In the genomic region with DNA sequence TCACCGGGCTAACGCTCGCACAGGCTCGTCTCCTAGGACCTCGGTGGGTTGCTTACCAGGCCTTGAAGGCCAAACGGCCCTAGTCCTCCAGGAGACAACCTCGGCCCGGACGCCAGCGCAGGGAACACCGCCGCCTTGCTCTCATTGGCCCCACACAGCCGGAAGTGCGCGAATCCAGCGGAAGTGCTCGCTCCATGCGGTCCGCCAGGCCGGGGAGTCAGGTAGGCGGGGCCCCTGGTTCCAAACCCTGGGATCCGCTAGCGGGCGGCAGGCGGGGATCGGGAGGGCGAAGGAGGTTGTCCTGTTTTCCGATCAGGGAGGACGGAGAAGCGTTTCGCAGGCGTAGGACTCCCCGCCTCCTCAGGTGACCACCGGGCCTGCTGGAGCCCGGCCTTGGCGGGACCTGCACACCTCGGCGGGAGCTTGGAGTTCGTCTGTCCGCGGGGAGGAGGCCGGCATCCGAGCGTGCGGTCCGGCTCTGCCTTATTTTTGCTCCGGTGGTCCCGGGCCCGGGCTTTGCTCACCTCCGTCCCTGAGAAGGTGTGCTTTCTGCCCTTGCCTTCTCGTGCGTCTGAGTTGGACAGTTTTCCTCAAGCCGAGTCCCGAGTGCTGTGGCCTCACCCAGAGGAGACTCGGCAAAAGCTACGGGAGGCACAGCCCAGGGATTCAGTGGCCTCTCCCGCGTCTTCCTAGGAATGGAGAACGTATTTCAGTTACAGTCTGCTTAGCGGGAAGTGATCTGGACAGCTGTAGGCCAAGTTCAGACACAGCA, we compare ENCODE assay signal across 8 mouse cellular contexts. TPM values are rescaled to one million over a fixed set of nuclear protein-coding genes. Genes with fewer than 3 reads are reported as not detected.
DNase-seq lines count a peak whose midpoint lies in the region; ATAC-seq and TF ChIP-seq lines count a peak whose summit lies in the region.

A gene (minus strand): TSS at position 150 of the 772 bp plus-strand sequence.
A gene (plus strand): TSS at position 177 of the 772 bp plus-strand sequence.

- peak within 1 kb of the TSS; percentile 58 for H3K4me2 ChIP-seq in forebrain, embryonic 14.5 days (ENCODE audit: low read length)

- peak; percentile 99 for ATAC-seq in forebrain, embryonic 14.5 days
- ATAC-seq in neutrophil, adult 5-6 weeks (ENCODE audit: extremely low read depth, insufficient number of reproducible peaks, low FRiP score, poor library complexity, severe bottlenecking): peak; percentile 88

- peaks cover 9% of the 10 kb centered on the region; the same call in 1 of the 2 replicates for H3K4me1 ChIP-seq in forebrain, embryonic 14.5 days (ENCODE audit: control insufficient read depth, insufficient read depth, low read length)
- H3K4me1 ChIP-seq in lung, adult 2 months (ENCODE audit: control insufficient read depth, insufficient read depth, low read length): no peaks in the 10 kb centered on the region

- intact Hi-C loops in heart, postnatal 25 days (cut with DNase I): loop anchor here (2.0 kb wide), 2 partner anchors 22 to 58 kb away; no protein-coding TSS in a partner anchor

- no peak for TF ChIP-seq CTCF in lung, adult 2 months (IDR thresholded peaks at IDR 0.05; ENCODE audit: insufficient read depth, low read length)

- under 1% methylated on average over 60 of the region's 60 CpGs for WGBS in forebrain, embryonic 14.5 days
- WGBS in lung, adult 2 months: under 1% methylated on average over 60 of the region's 60 CpGs

- peaks cover 31% of the 10 kb centered on the region for H3K36me3 ChIP-seq in forebrain, embryonic 14.5 days (ENCODE audit: control insufficient read depth, insufficient read depth, low read length)

- H3K4me3 ChIP-seq in forebrain, embryonic 14.5 days (ENCODE audit: low read depth, low read length): peak within 1 kb of the TSS; percentile 72
- H3K4me3 ChIP-seq in lung, adult 2 months (replicated peaks; ENCODE audit: extremely low read depth, low read depth, low read length): peak within 1 kb of the TSS; percentile 82

- H3K27me3 ChIP-seq in forebrain, embryonic 14.5 days (replicated peaks; ENCODE audit: control insufficient read depth, insufficient read depth, low read length): no peaks in the 10 kb centered on the region

- H3K27ac ChIP-seq in forebrain, embryonic 14.5 days (ENCODE audit: low read depth, low read length): peak within 1 kb of the TSS; percentile 75

- peak within 1 kb of the TSS; percentile 77 for H3K9ac ChIP-seq in forebrain, embryonic 14.5 days (ENCODE audit: low read length)

- TF ChIP-seq POLR2A in lung, adult 2 months (IDR thresholded peaks at IDR 0.05; ENCODE audit: borderline replicate concordance, extremely low read depth, low read depth, low read length): peak; percentile 60; the same call in 1 of the 2 replicates

- H3K9me3 ChIP-seq in forebrain, embryonic 14.5 days (replicated peaks; ENCODE audit: control insufficient read depth, low read length): no peaks in the 10 kb centered on the region

- DNase-seq in ES-CJ7 (ENCODE audit: low read depth, low spot score): peak; percentile 96
- peak; percentile 88 for DNase-seq in cerebellum, adult 11 months
- peak; percentile 95 for DNase-seq in forebrain, embryonic 14.5 days (ENCODE audit: low spot score)
- DNase-seq in heart, postnatal 25 days (ENCODE audit: low spot score): peak; percentile 89
- peak; percentile 89 to 92 for DNase-seq in layer of hippocampus, adult 18-20 months (ENCODE audit: low spot score in 2 of 2)
- peak; percentile 91 for DNase-seq in lung, adult 2 months
- DNase-seq in thymus, adult 18-20 months: peak; percentile 80 to 83

RNA-seq across cellular contexts. Expression of the first gene that starts in this region (rescaled TPM):
- polyA plus RNA-seq in forebrain, embryonic 14.5 days (2014; fragmentation: Nextera tagmentation; extraction: Ambion mirVana): 9.4 and 11.8 TPM in 2 replicates
- total RNA-seq in heart, postnatal 25 days (2021): 10 to 100 TPM; 29.7 to 30.7 TPM
- 1 to 10 TPM; 7.7 to 9.5 TPM for total RNA-seq in layer of hippocampus, adult 18-20 months (2021)
- polyA plus RNA-seq in lung, adult 2 months (2012; rRNA removed): 4.1 and 4.5 TPM in 2 replicates
- 3.9 and 4.3 TPM in 2 replicates for total RNA-seq in neutrophil, adult 5-6 weeks (2017)

RNA-seq across cellular contexts. Expression of the second gene that starts in this region (rescaled TPM):
- 62.6 and 63.0 TPM in 2 replicates for polyA plus RNA-seq in forebrain, embryonic 14.5 days (2014; fragmentation: Nextera tagmentation; extraction: Ambion mirVana)
- total RNA-seq in heart, postnatal 25 days (2021): 10 to 100 TPM; 55.2 to 64.3 TPM
- 10 to 100 TPM; 14.1 to 14.2 TPM for total RNA-seq in layer of hippocampus, adult 18-20 months (2021)
- 9.6 and 11.6 TPM in 2 replicates for polyA plus RNA-seq in lung, adult 2 months (2012; rRNA removed)
- total RNA-seq in neutrophil, adult 5-6 weeks (2017): 29.5 and 62.7 TPM in 2 replicates

Comparison
In these comparisons a context has a peak if more than half of its experiments do, and no peak if none do; other contexts are left out.
1. Peak in every context shown above with its lines: DNase-seq, ATAC-seq, H3K4me3 ChIP-seq and H3K27ac ChIP-seq.